Mouse (Mus musculus) macrophage (primary cell): ENCODE data around the gene Atp5f1. TPM values are rescaled to one million over a fixed set of nuclear protein-coding genes. Genes with fewer than 3 reads are reported as not detected.
"Not testable (repeated sequence)": the region's sequence is repeated elsewhere in the genome, so short reads cannot be mapped to it uniquely, and the experiment has no call there.

Source experiments
- H3K27ac ChIP-seq: fragments of 350-480 bp; formaldehyde crosslinking; 2 replicates; pipeline ENCODE4 v1.9.0; 2021
- H3K36me3 ChIP-seq: fragments of 350-480 bp; formaldehyde crosslinking; 2 replicates; pipeline ENCODE4 v1.9.0; 2021; ENCODE audit errors: inconsistent target
- H3K4me3 ChIP-seq: fragments of 350-480 bp; formaldehyde crosslinking; 2 replicates; pipeline ENCODE4 v1.9.0; 2021; ENCODE audit errors: inconsistent target
- H3K79me2 ChIP-seq: fragments of 350-480 bp; formaldehyde crosslinking; 2 replicates; pipeline ENCODE4 v1.9.0; 2021; ENCODE audit errors: inconsistent target
- WGBS: methylation state at CpG from one replicate; pipeline ENCODE4 v1.1.7; 2026; ENCODE audit warnings: inconsistent platforms; ENCODE audit not compliant: missing documents; 5-methylcytosine and 5-hydroxymethylcytosine counted together
- polyA plus RNA-seq: library from polyadenylated mRNA; stranded (reverse); fragments of 250-400 nt; gene quantifications from 3 replicates; pipeline ENCODE4 v1.2.4, GENCODE M21; 2018; ENCODE audit warnings: inconsistent platforms

The Atp5f1 gene
- polyA plus RNA-seq, 1 experiment from 2014 or later = 432 TPM

DNA sequence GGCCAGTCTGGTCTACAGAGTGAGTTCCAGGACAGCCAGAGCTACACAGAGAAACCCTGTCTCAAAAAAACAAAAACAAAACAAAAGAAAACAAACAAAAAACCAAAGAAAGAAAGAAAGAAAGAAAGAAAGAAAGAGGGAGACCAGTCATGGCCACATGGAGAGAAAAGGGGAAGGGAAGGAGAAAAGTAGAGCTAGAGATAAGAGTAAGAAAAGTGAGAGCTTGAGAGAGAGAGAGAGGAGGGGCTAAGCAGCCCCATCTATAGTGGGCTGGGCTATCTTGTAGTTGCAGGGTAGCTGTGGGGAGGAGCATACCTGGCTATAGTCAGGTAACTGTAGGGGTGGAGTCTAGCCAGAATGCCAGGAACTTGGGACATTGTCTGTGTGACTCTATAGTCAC is 39.2 kb downstream of the Atp5f1 start:
- H3K27ac ChIP-seq, H3K4me3 ChIP-seq, H3K79me2 ChIP-seq, H3K36me3 ChIP-seq: not testable (repeated sequence)

DNA sequence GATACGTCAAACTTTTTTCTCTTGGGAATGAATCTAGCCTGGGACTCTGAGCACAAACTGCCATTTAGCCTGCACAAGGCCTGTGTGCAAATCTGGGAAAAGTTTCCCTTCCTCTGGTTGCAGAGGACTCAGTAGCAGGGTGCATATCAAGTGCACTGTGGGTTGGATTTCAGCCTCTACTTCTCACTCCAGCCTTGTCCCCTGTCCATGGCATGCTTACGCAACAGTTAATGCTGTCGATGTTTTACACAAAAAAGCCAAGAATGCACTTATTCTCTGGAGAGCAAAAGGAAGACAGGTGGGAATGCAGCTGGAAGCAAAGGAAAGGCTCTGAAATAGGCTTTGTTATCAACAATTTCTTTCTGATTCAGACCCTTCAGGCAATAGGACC is 41.5 kb downstream of the Atp5f1 start:
- H3K27ac ChIP-seq = no peak overlapping the region
- no peak overlapping the region for H3K4me3 ChIP-seq
- no peaks in the 10 kb centered on the region for H3K79me2 ChIP-seq
- 40% methylated on average over 3 of the region's 3 CpGs for whole genome bisulfite sequencing
- no peaks in the 10 kb centered on the region for H3K36me3 ChIP-seq

DNA sequence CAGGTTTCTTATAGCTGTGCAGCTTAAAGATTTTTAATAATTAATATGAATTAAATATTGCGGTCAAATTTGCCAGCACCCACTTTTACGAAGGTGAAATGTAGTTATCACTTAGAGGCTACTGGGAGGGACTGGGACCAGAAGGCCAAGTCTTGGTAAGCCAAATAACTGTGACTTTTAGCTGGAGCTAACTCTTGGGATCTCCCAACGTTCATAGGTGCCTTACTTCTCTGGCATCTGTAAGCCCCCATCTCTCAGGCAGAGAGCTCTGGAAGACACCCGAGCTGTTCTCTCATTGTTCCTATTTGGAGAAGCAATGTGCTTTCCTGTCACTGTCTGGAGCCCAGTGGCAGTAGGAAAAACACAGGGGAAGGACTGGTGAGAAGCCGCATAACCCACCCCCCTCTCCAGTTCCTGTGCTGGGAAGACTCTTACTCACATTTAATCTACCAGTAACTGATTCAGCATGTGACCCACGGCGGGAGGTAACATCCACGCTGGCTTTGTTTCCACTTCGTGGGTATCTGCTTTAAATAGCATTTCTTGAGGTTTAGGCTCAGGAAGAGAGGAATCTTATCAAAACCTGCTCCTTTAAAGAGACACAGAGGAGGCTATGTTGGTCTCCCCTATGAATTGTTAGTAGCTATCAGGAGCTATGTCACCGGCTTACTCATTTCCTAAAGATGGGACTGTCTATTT is 42.1 kb downstream of the Atp5f1 start:
- Histone ChIP-seq H3K79me2 (no peaks in the 10 kb centered on the region), H3K36me3 (no peaks in the 10 kb centered on the region), H3K4me3 (no peak overlapping the region), H3K27ac (no peak overlapping the region)
- WGBS = 41% methylated on average over 10 of the region's 10 CpGs

DNA sequence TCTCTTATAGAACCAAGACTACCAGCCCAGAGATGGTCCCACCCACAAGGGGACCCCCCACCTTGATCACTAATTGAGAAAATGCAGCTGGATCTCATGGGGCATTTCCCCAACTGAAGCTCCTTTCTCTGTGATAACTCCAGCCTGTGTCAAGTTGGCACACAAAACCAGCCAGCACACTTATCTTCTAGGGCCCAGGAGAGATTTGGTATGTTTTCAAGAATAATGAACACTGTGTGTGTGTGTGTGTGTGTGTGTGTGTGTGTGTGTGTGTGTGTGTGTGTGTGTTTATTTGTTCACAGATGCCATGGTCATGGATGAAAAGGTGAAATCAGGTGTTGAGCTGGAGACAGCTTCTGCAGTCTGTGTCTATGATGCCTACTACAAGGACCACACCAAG is 43.4 kb downstream of the Atp5f1 start:
- not testable (repeated sequence) for H3K4me3 ChIP-seq, H3K79me2 ChIP-seq, H3K27ac ChIP-seq, H3K36me3 ChIP-seq

DNA sequence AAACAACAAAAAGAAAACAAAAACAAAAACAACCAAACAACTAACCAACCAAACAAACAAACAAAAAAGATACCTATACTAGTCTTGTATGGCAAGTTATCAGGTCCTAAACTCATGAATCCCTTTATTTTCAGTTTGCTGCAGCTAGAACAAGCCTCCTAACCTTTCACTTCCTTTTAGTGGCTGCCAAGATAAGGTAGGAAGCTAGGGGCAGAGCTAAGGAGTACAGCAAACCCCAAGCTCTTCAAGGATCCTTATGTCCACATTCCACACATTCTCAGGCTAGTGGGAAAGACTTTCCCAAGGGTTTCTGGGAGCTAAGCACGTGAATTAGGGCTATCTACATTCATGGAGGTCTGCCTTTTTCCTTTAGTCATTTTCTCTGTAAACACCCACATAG is 44.6 kb downstream of the Atp5f1 start:
- 50% methylated on average over 1 of the region's 1 CpGs for WGBS
- Histone ChIP-seq H3K4me3 (no peak overlapping the region), H3K27ac (no peak overlapping the region), H3K79me2 (no peaks in the 10 kb centered on the region), H3K36me3 (no peaks in the 10 kb centered on the region)

DNA sequence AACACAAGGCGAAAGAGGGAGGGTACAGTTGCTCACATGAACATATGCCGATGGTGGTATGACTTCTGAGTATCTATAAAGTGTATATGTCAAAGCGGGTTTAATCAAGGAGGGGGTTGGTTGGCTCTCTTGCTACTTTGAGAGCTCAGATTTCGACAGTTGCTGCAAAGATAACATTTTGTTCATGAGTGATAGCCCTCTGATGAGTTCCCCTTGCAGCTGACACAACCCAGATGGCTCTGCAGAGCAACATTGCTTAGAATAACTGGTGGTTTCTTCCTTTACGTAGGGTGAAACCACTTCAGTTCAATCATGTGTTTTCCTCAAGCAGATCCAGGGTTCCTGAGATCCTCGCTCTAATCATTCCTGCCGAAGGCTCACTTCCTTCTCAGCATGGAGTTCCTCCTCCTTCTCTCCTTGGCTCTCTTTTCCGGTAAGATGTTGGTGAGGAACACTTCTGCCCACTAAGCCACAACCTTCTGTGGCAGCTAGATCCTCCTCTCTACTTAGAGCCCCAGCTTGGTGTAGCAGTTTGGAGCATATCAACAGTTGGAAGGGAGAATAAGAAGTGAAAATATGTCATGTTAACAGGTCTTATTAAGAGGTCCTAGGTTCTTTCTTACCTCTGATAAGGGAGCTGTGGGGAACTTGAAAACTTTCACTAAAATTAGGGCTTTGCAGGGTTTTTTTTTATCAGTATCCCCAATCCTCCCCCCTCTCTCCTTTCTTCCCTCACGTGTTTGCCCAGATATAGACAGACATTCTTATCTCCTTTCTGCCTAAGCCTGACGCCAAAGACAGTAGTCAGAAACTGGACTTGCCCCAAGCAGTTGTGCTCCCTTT is 45.8 kb downstream of the Atp5f1 start:
- peak overlapping the region; percentile 29 for H3K27ac ChIP-seq
- 23% methylated on average over 10 of the region's 10 CpGs for WGBS
- H3K36me3 ChIP-seq = no peaks in the 10 kb centered on the region
- no peak overlapping the region for H3K4me3 ChIP-seq
- H3K79me2 ChIP-seq = no peaks in the 10 kb centered on the region

DNA sequence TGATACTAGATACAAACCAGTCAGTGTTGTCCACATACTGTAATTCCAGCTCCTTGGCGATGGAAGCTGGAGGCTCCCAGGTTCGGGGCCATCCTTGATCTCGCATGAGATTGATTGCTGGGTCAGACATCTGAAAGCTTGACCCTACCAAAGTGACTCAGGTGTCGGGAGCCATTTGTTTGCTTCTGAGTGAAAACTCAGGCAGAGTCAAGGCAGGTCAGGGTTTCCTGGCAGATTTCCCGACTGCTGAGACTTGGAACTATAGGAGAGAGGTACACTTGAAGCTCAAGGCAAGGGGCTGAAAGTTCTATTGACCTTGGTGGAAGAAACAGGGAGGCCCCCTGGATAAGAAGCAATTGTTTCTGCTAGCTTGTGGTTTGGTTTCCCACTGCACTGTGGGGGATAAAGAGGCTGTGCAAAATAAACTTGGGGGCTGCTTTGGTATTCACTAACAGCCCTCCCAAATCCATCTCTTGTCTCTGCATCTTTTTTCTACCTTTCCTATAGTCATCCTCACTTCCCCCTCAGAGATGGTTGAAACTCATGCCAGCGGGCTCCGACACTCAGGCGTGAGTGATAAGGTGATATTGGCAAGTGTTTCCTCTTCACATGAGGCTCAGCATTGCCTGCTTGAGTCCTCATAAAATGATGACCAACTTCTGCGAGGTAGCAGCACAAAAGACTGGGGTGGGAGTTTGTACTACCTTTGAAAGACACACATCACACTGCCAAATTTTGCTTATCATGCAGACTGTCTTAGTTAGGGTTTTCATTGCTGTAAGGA is 47.6 kb downstream of the Atp5f1 start:
- no peaks in the 10 kb centered on the region for H3K79me2 ChIP-seq
- H3K4me3 ChIP-seq = no peak overlapping the region
- H3K36me3 ChIP-seq = no peaks in the 10 kb centered on the region
- WGBS = 77% methylated on average over 8 of the region's 9 CpGs
- no peak overlapping the region for H3K27ac ChIP-seq

DNA sequence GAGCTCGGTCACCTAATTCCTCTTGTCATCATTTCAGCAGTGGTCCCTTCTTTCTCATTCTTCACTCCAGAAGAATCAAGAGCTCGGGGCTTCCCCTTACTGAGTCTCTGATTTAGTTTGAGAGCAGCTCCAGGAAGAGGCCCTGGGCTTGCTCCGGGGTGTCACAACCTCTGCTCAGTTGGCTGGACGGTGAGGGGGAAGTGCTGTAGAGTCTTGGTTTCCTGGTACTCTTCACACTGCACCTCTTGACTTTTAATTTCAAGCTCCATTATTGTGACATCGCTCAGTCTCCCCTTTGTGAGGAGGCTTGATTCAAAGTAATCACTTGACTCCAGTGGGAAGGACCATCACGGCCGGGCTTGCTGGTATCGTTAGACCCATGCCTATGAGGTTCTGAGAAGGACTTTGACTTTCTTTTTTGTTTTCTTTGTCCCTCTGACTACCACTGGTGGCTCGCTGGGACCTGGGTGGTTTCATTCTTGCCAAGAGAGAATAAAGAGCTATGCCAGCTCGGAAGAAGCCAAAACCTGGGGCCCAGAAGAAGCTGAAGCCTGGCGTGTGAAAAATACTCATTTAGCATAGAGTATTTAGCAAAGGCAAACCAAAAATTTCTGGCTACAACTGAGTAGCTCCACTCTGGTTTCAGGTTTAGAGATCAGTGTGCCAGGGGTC is 49.2 kb downstream of the Atp5f1 start:
- 15% methylated on average over 11 of the region's 11 CpGs for WGBS
- no peaks in the 10 kb centered on the region for H3K36me3 ChIP-seq

DNA sequence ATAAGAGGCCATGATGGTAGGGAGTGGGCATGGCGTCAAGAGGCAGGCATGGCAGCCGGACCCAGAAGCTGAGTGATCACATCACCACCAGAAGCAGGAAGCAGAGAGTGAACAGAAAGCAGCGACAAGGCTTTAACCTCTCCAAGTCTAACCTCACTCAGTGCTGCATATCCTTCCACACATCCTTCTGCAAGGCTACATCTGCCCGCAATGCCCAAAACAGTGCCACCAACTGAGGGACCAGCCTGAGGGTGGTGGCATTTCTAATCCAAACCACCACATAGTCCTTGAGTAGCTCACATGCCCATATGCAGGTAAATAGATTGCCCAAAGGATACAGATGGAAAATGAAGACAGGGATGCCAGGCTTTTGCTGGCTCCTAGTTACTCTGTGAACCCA is 50.9 kb downstream of the Atp5f1 start:
- no peak overlapping the region for H3K4me3 ChIP-seq
- no peaks in the 10 kb centered on the region for H3K79me2 ChIP-seq
- no peaks in the 10 kb centered on the region for H3K36me3 ChIP-seq
- H3K27ac ChIP-seq = no peak overlapping the region
- 79% methylated on average over 4 of the region's 4 CpGs for WGBS

More for the DNA sequence above, 49.2 kb downstream of the Atp5f1 start:
- Histone ChIP-seq H3K79me2 (no peaks in the 10 kb centered on the region), H3K27ac (peak overlapping the region; percentile 32), H3K4me3 (no peak overlapping the region)

DNA sequence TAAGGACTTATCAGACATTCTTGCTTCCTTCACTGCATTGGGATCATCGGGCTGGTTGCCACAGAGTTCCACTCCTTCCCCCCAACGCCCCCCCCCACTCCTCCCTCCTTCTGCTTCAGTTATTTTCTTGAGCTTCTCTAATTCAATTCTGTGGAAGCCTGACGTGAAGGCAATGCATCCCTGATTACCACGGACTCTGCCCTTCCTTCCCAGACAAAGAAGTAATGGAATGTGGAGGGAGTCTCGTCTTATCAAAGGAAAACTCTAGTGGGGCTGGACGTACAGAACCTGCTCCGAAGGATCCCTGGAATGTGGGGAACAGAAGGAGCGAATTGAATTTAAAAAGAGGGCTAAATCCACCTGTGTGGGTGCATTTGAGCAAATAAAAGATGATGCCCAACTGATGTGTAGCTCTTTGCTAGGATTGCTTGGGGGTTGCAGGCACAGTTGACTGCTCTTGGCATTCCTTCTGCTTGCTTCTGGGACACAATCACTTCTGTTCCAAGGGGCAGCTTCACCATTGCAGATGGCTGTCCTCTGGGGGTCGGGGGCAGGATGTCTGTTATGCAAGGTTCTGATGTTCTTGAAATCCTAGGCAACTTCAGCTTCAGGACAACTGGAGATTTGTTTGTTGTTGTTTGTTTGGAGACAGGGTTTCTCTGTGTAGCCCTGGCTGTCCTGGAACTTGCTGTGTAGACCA is 51.8 kb downstream of the Atp5f1 start:
- 84% methylated on average over 8 of the region's 9 CpGs for WGBS
- Histone ChIP-seq H3K4me3 (no peak overlapping the region), H3K79me2 (no peaks in the 10 kb centered on the region), H3K36me3 (no peaks in the 10 kb centered on the region), H3K27ac (no peak overlapping the region)

DNA sequence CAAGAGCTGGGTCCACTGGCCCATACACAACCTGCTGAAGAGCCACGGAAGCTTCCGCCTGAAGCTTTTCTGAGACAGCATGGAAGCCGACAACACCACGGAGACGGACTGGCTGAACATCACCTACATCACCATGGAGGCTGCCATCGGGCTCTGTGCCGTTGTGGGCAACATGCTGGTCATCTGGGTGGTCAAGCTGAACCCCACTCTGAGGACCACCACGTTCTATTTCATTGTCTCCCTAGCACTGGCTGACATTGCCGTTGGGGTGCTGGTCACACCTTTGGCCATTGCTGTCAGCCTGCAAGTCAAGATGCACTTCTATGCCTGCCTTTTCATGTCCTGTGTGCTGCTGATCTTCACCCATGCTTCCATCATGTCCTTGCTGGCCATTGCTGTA is 55.2 kb downstream of the Atp5f1 start:
- H3K79me2 ChIP-seq = no peaks in the 10 kb centered on the region
- 93% methylated on average over 9 of the region's 9 CpGs for WGBS
- H3K36me3 ChIP-seq = no peaks in the 10 kb centered on the region
- no peak overlapping the region for H3K4me3 ChIP-seq
- no peak overlapping the region for H3K27ac ChIP-seq

DNA sequence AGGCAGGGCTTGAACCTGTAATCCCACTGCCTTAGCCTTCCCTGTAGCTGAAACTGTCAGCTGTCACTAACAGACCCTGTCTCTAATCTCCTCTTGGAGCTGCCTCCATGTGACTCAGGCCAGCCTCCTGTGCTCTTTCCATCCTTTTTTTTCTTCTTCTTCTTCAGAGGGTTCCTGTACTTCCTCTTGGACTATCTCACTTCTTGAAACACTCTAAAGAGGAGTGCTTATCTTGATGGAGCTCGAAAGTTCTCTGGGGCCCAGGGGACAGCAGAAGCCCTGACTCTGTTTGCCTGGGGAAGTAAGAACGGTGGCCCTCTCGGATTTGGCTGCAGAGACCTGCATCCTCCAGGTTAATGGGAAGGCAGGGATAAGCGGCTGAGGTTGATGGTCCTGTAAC is 55.7 kb downstream of the Atp5f1 start:
- H3K4me3 ChIP-seq = no peak overlapping the region

DNA sequence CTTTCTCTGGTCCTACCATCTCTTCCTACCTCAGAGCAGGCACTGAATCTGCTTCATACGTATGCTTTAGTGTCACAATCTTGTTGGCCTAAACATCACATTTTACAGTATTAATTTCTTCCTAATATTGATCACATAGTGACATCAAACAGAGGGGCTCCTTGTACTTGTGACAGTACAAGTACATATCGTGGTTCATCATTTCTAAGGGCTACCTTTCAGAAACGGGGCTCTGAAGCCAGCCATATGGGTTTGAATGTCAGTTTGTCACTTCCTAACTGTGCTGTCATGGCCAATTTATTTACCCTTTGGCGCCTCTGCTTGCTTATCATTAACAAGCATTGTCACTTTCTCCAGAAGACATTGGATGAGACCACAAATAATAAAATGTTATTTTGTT is 58.4 kb downstream of the Atp5f1 start:
- 0 out of 2 replicates have a peak overlapping the region, but pooled peaks have one; percentile 62 for H3K27ac ChIP-seq
- 87% methylated on average over 4 of the region's 4 CpGs for WGBS
- no peak overlapping the region for H3K4me3 ChIP-seq
- H3K36me3 ChIP-seq = no peaks in the 10 kb centered on the region
- no peaks in the 10 kb centered on the region for H3K79me2 ChIP-seq

More for the DNA sequence above, 55.7 kb downstream of the Atp5f1 start:
- H3K27ac ChIP-seq = no peak overlapping the region
- 15% methylated on average over 4 of the region's 4 CpGs for WGBS
- no peaks in the 10 kb centered on the region for H3K36me3 ChIP-seq
- no peaks in the 10 kb centered on the region for H3K79me2 ChIP-seq

DNA sequence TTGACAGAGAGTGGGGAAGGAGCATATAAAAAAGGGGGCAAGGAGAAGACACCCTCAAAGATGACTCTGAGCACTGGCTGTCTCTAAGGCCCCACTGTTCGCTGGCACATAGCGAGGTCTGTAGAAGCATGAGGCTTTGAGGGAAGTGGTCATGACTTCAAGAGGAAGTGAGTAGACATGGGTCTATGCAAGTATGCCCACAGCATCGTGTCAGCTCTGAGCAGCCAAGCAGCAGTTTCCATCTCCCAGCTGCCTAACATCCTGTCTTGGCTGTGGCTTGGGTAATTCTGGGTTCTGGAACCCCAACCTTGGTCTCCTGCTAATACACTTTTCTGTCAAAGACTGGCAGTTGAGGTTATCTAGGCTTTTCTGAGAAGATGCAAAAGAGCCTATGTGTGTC is 59.2 kb downstream of the Atp5f1 start:
- 5% methylated on average over 3 of the region's 3 CpGs for WGBS
- Histone ChIP-seq H3K79me2 (no peaks in the 10 kb centered on the region), H3K4me3 (no peak overlapping the region), H3K36me3 (no peaks in the 10 kb centered on the region), H3K27ac (peak overlapping the region; percentile 62)
